17 mouse cellular contexts compared by ENCODE assay signal in the genomic region with DNA sequence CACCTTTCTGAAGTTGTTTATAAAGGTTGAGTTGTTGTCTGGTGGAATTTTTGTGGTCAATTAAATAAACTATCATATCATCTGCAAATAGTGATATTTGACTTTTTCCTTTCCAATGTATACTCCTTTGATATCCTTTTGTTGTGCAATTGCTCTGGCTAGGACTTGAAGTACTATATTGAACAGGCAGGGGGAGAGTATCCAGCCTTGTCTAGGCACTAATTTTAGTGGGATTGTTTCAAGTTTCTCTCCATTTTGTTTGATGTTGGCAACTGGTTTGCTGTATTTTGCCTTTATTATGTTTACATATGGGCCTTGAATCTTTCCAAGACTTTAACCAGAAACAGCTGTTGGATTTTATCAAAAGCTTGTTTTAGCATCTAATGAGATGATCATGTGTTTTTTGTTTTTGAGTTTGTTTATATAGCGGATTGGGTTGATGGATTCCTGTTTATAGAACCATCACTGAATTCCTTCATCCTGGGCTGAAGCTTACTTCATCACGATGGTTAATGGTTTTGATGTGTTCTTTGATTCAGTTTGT.
DNase-seq lines count a peak whose midpoint lies in the region; ATAC-seq and TF ChIP-seq lines count a peak whose summit lies in the region.
"Had no signal": no experiment of that assay in that cellular context is flagged by ENCODE, and none has a peak within 500 bp of the region (broad histone marks: within the 10 kb centered on the region; RNA-seq: fewer than 3 reads in every experiment).

No protein-coding gene starts in this region.

- H3K4me3 ChIP-seq in hindbrain, embryonic 14.5 days (replicated peaks; ENCODE audit: low read length) = no peak overlapping the region
- no peak overlapping the region for H3K4me3 ChIP-seq in hindbrain, embryonic 13.5 days
- no peak overlapping the region for H3K4me3 ChIP-seq in liver, adult 2 months (ENCODE audit: insufficient read depth, low read depth, low read length)
- H3K4me3 ChIP-seq in liver, embryonic 11.5 days (ENCODE audit: low read depth, low read length) = no peak overlapping the region
- H3K4me3 ChIP-seq in embryonic facial prominence, embryonic 14.5 days (ENCODE audit: low read depth, low read length) = no peak overlapping the region
- no peak overlapping the region for H3K4me3 ChIP-seq in stomach, postnatal 0 days (ENCODE audit: low read depth, low read length)
- H3K4me3 ChIP-seq: forebrain, embryonic 15.5 days; heart, embryonic 13.5 days had no signal

- no peaks in the 10 kb centered on the region for H3K27me3 ChIP-seq in hindbrain, embryonic 14.5 days (ENCODE audit: control insufficient read depth, insufficient read depth, low read length)
- no peaks in the 10 kb centered on the region for H3K27me3 ChIP-seq in hindbrain, embryonic 13.5 days
- no peaks in the 10 kb centered on the region for H3K27me3 ChIP-seq in liver, adult 2 months (ENCODE audit: control insufficient read depth, insufficient read depth, low read length)
- no peaks in the 10 kb centered on the region for H3K27me3 ChIP-seq in liver, embryonic 11.5 days (replicated peaks; ENCODE audit: control insufficient read depth, insufficient read depth, low read length)
- no peaks in the 10 kb centered on the region for H3K27me3 ChIP-seq in embryonic facial prominence, embryonic 14.5 days (replicated peaks; ENCODE audit: control insufficient read depth, insufficient read depth, low read length)
- no peaks in the 10 kb centered on the region for H3K27me3 ChIP-seq in stomach, postnatal 0 days (ENCODE audit: control insufficient read depth, insufficient read depth, low read length)
- H3K27me3 ChIP-seq: forebrain, embryonic 15.5 days; heart, embryonic 13.5 days had no signal

- no peaks in the 10 kb centered on the region for H3K4me1 ChIP-seq in hindbrain, embryonic 14.5 days (replicated peaks; ENCODE audit: control insufficient read depth, insufficient read depth, low read length)
- H3K4me1 ChIP-seq in hindbrain, embryonic 13.5 days (replicated peaks) = no peaks in the 10 kb centered on the region
- no peaks in the 10 kb centered on the region for H3K4me1 ChIP-seq in liver, adult 2 months (ENCODE audit: control insufficient read depth, insufficient read depth, low read length)
- no peaks in the 10 kb centered on the region for H3K4me1 ChIP-seq in liver, embryonic 11.5 days (replicated peaks; ENCODE audit: control insufficient read depth, insufficient read depth, low read length)
- H3K4me1 ChIP-seq in embryonic facial prominence, embryonic 14.5 days (ENCODE audit: control insufficient read depth, insufficient read depth, low read length) = no peaks in the 10 kb centered on the region
- no peaks in the 10 kb centered on the region for H3K4me1 ChIP-seq in stomach, postnatal 0 days (replicated peaks; ENCODE audit: control insufficient read depth, insufficient read depth)
- H3K4me1 ChIP-seq: forebrain, embryonic 15.5 days; heart, embryonic 13.5 days had no signal

- H3K9ac ChIP-seq in hindbrain, embryonic 14.5 days = no peak overlapping the region
- no peak overlapping the region for H3K9ac ChIP-seq in hindbrain, embryonic 13.5 days
- no peak overlapping the region for H3K9ac ChIP-seq in liver, adult 2 months (ENCODE audit: low read depth, low read length)
- no peak overlapping the region for H3K9ac ChIP-seq in liver, embryonic 11.5 days (ENCODE audit: low read depth, low read length)
- H3K9ac ChIP-seq in embryonic facial prominence, embryonic 14.5 days (ENCODE audit: low read depth, low read length) = no peak overlapping the region
- no peak overlapping the region for H3K9ac ChIP-seq in stomach, postnatal 0 days (ENCODE audit: low read length)
- H3K9ac ChIP-seq: forebrain, embryonic 15.5 days; heart, embryonic 13.5 days had no signal

- no peak for TF ChIP-seq POLR2A in liver, adult 2 months (IDR thresholded peaks at IDR 0.05; ENCODE audit: extremely low read depth, insufficient read depth, low read length)

- no peaks in the 10 kb centered on the region for H3K36me3 ChIP-seq in hindbrain, embryonic 14.5 days (replicated peaks; ENCODE audit: control insufficient read depth, insufficient read depth)
- H3K36me3 ChIP-seq in hindbrain, embryonic 13.5 days = no peaks in the 10 kb centered on the region
- H3K36me3 ChIP-seq in liver, adult 2 months (ENCODE audit: control insufficient read depth, insufficient read depth, low read length) = no peaks in the 10 kb centered on the region
- H3K36me3 ChIP-seq in liver, embryonic 11.5 days (ENCODE audit: control insufficient read depth, insufficient read depth, low read length) = no peaks in the 10 kb centered on the region
- H3K36me3 ChIP-seq in embryonic facial prominence, embryonic 14.5 days (ENCODE audit: control insufficient read depth, insufficient read depth, low read length) = no peaks in the 10 kb centered on the region
- H3K36me3 ChIP-seq in stomach, postnatal 0 days (ENCODE audit: control insufficient read depth, insufficient read depth, low read length) = no peaks in the 10 kb centered on the region
- H3K36me3 ChIP-seq: forebrain, embryonic 15.5 days; heart, embryonic 13.5 days had no signal

- TF ChIP-seq EP300 in stomach, postnatal 0 days (optimal IDR thresholded peaks at IDR 0.05) = no peak

- no peaks in the 10 kb centered on the region for H3K79me2 ChIP-seq in liver, adult 2 months (ENCODE audit: control insufficient read depth, insufficient read depth, low read length)

- H3K27ac ChIP-seq in hindbrain, embryonic 14.5 days = no peak overlapping the region
- no peak overlapping the region for H3K27ac ChIP-seq in hindbrain, embryonic 13.5 days
- H3K27ac ChIP-seq in liver, adult 2 months (replicated peaks; ENCODE audit: insufficient read depth, low read depth, low read length) = no peak overlapping the region
- H3K27ac ChIP-seq in liver, embryonic 11.5 days (ENCODE audit: low read depth, low read length) = no peak overlapping the region
- no peak overlapping the region for H3K27ac ChIP-seq in embryonic facial prominence, embryonic 14.5 days (replicated peaks; ENCODE audit: low read depth, low read length)
- no peak overlapping the region for H3K27ac ChIP-seq in stomach, postnatal 0 days (replicated peaks)
- H3K27ac ChIP-seq: forebrain, embryonic 15.5 days; heart, embryonic 13.5 days; hindbrain, postnatal 0 days had no signal

- no peaks in the 10 kb centered on the region for H3K9me3 ChIP-seq in hindbrain, embryonic 14.5 days (ENCODE audit: control insufficient read depth, low read length)
- H3K9me3 ChIP-seq in hindbrain, embryonic 13.5 days = no peaks in the 10 kb centered on the region
- H3K9me3 ChIP-seq in liver, embryonic 11.5 days (ENCODE audit: control insufficient read depth, low read length) = no peaks in the 10 kb centered on the region
- no peaks in the 10 kb centered on the region for H3K9me3 ChIP-seq in embryonic facial prominence, embryonic 14.5 days (ENCODE audit: control insufficient read depth, low read length)
- H3K9me3 ChIP-seq in stomach, postnatal 0 days (ENCODE audit: control insufficient read depth, low read length) = no peaks in the 10 kb centered on the region
- H3K9me3 ChIP-seq: forebrain, embryonic 15.5 days; heart, embryonic 13.5 days had no signal

- no peak overlapping the region for H3K4me2 ChIP-seq in hindbrain, embryonic 14.5 days (replicated peaks)
- H3K4me2 ChIP-seq in hindbrain, embryonic 13.5 days = no peak overlapping the region
- no peak overlapping the region for H3K4me2 ChIP-seq in liver, embryonic 11.5 days
- no peak overlapping the region for H3K4me2 ChIP-seq in embryonic facial prominence, embryonic 14.5 days (ENCODE audit: low read depth, low read length)
- H3K4me2 ChIP-seq in stomach, postnatal 0 days (replicated peaks; ENCODE audit: low read depth) = no peak overlapping the region
- H3K4me2 ChIP-seq: forebrain, embryonic 15.5 days; heart, embryonic 13.5 days had no signal

- peak; percentile 4 for DNase-seq in hindbrain, embryonic 14.5 days (ENCODE audit: low spot score)
- DNase-seq in liver, adult 2 months (ENCODE audit: extremely low read depth, low read depth, low spot score) = peak; percentile 8
- DNase-seq in liver, embryonic 11.5 days (ENCODE audit: low spot score) = no peak
- DNase-seq in embryonic facial prominence, embryonic 14.5 days (ENCODE audit: low spot score) = peak; percentile 82
- DNase-seq in stomach, postnatal 0 days (ENCODE audit: low spot score) = no peak
- DNase-seq: adrenal gland, adult 2 months; adrenal gland, postnatal 25 days; cerebellum, adult 18-20 months; cerebellum, adult 9-11 months; cerebellum, postnatal 36 days; gastrocnemius, postnatal 36 days; heart, adult 11 months; heart, postnatal 36 days had no signal

- no peak for ATAC-seq in hindbrain, embryonic 14.5 days (ENCODE audit: low FRiP score)
- ATAC-seq in hindbrain, embryonic 13.5 days (ENCODE audit: low FRiP score) = no peak
- ATAC-seq in liver, embryonic 11.5 days (replicated peaks; ENCODE audit: low FRiP score) = no peak
- no peak for ATAC-seq in embryonic facial prominence, embryonic 14.5 days (ENCODE audit: low read depth)
- no peak for ATAC-seq in stomach, postnatal 0 days (ENCODE audit: low FRiP score, low TSS enrichment)
- ATAC-seq: forebrain, embryonic 15.5 days; hindbrain, postnatal 0 days had no signal

- no peak for TF ChIP-seq CTCF in liver, adult 2 months (IDR thresholded peaks at IDR 0.05; ENCODE audit: low read depth, low read length)
- TF ChIP-seq CTCF in stomach, postnatal 0 days (IDR thresholded peaks at IDR 0.05; ENCODE audit: low read depth) = peak; percentile 39

- 84% methylated on average over 2 of the region's 2 CpGs for WGBS in hindbrain, embryonic 14.5 days
- WGBS in hindbrain, embryonic 13.5 days = 77% methylated on average over 2 of the region's 2 CpGs
- 73% methylated on average over 2 of the region's 2 CpGs for WGBS in liver, adult 2 months
- WGBS in liver, embryonic 11.5 days = 71% methylated on average over 2 of the region's 2 CpGs
- 27% methylated on average over 2 of the region's 2 CpGs for WGBS in embryonic facial prominence, embryonic 14.5 days
- WGBS in stomach, postnatal 0 days = 48% methylated on average over 2 of the region's 2 CpGs

Comparison
In these comparisons a context has a peak if more than half of its experiments do, and no peak if none do; other contexts are left out.
1. DNase-seq: peak in hindbrain, embryonic 14.5 days (single experiment), liver, adult 2 months (single experiment) and embryonic facial prominence, embryonic 14.5 days (single experiment); none in liver, embryonic 11.5 days (single experiment) and stomach, postnatal 0 days (single experiment).